Mouse (Mus musculus): Measurements from ENCODE around the gene Rassf6.

The Rassf6 gene

GRCm38 (mm10) chr5:90571216-90571615 lies 69.2 kb downstream of the Rassf6 start:
- DNase-seq (ENCODE audit: low spot score): no peak

GRCm38 (mm10) chr5:90568338-90568737 lies 72.1 kb downstream of the Rassf6 start:
- DNase-seq (ENCODE audit: low spot score): no peak

GRCm38 (mm10) chr5:90567788-90568187 lies 72.7 kb downstream of the Rassf6 start:
- no peak for DNase-seq (ENCODE audit: low spot score)

- DNase-seq (ENCODE audit: low spot score): no peak
Observed at GRCm38 (mm10) chr5:90565205-90565604, 75.3 kb downstream of the Rassf6 start.

GRCm38 (mm10) chr5:90564161-90564560 lies 76.3 kb downstream of the Rassf6 start:
- no peak for DNase-seq (ENCODE audit: low spot score)

DNA sequence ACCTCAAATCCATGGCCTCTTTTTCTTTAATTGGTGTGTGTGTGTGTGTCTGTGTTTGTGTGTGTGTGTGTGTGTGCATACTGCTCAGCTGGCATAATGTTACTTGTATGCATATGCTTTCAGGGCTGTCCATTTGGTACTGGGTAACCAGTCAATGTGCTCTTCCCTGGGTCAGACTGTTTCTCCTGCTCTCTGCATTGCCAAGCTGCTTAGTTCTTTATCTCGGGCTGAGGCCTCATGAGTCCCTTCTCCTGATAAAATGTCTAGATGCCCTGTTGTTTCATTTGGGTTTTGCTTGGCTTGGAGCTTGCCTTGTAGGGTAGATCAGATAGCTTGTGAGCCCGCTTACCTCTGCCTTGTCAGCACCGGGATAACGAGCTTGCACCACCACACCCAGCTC lies 77.6 kb downstream of the Rassf6 start:
- DNase-seq (ENCODE audit: low spot score): no peak

- peak; percentile 34 for DNase-seq (ENCODE audit: low spot score)
Observed at GRCm38 (mm10) chr5:90561721-90562275, 78.7 kb downstream of the Rassf6 start.

DNA sequence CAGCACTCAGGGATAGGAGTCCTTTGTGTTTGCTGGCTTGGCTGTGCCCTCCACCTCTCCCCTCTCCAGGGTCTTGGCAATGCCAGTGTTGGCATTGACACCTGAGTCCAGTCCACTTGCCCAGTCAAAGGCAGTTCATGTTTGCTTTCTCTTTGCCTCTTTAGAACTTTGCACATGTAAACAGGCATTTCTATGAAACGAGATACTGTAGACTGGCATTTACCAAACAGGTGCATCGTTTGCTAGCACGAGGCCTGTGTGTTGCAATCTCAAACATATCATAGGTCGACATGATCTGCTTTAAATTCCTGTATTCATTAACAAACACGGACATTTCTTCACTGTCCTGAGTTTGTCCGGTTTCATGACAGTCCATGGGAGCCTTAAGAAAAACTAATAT lies 79.7 kb downstream of the Rassf6 start, which contains the start of gene 5830473C10Rik:
Gene 5830473C10Rik, plus strand, starts transcription at position 365 of the 400 bp plus-strand sequence.
- no peak for DNase-seq (ENCODE audit: low spot score)

DNA sequence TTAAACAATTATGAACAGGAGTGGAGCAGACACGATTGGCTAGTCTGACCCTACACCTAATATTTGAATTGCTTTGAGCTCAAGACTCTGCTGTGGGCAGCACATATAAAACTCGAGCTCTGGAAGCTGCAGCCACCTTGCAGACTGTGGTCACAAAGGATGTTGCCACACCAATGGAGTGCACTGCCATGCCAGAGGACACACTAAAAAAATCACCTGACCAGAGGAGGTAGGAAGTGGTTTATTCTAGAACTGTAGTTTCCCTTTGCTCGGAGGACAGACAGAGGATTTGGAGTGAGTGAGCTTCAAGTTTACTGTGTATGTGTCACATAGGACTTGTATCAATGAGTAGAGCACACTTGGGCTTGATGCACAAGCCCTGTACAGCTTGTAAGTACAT lies 84.4 kb downstream of the Rassf6 start:
- no peak for DNase-seq (ENCODE audit: low spot score)
